Mouse (Mus musculus): ENCODE data around the gene Ceacam16. TPM values are rescaled to one million over a fixed set of nuclear protein-coding genes. Genes with fewer than 3 reads are reported as not detected.
A peak's percentile ranks its signal among the peaks of the same experiment; 100 is the strongest.

Gene Ceacam16
- 0.39 TPM in 1 of 3 replicates, not detected in the others for total RNA-seq (2017)

DNA sequence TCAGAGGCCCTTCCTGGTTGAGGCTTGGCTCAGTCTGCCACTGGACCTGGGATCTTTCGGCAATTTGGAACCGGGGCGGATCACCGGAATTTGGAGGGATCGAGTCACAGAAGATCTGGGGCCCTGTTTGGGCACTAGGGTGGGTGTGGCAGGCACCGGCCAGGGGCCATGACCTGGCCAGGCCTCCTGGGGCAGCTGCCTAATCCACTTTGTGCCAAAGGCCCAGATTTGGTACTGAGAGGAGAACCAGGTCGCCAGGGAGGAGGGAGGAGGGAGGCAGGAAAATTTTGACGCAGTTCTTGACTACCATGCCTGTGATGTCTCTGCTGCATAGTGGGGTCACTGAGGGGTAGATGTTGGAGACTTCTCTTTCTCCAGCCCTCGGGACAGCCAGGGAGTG is at the start of gene Ceacam16:
TSS of gene Ceacam16 (minus strand) at position 101 of the 400 bp plus-strand sequence.
- no peak for ATAC-seq (replicated peaks; ENCODE audit: insufficient number of reproducible peaks, low FRiP score, low TSS enrichment, poor library complexity, severe bottlenecking)

- peak; percentile 93 for ATAC-seq (replicated peaks; ENCODE audit: insufficient number of reproducible peaks, low FRiP score, low TSS enrichment, poor library complexity, severe bottlenecking)
These were observed 49.6 kb upstream of the Ceacam16 start for GRCm38 (mm10) chr7:19910421-19911291.

GRCm38 (mm10) chr7:19889881-19890280 is 28.8 kb upstream of the Ceacam16 start:
- ATAC-seq (replicated peaks; ENCODE audit: insufficient number of reproducible peaks, low FRiP score, low TSS enrichment, poor library complexity, severe bottlenecking) = peak; percentile 67; the same call in 1 of the 2 replicates

DNA sequence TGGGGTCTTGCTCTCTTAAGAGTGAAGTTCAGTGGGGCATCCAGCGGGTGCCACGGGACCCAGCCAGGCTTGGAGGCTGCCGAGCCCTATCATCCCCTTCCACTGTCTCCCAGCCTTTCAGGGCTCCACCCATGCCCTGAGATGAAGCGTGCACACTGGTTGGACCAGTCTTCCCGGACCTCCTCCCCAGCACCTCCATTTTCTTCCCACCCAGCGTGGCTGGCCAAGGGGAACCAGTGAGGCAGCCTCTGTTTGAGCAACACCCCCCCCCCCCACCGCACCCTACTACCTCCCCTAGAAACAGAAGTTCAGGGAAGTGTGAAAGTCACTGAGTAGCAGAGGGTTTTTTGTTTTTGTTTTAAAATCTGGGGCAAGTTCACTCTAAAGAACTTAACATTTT is 26.8 kb upstream of the Ceacam16 start, which contains the start of gene Ceacam19:
TSS of gene Ceacam19 (minus strand) at position 117 of the 400 bp plus-strand sequence.
- peak; percentile 48; the same call in 1 of the 2 replicates for ATAC-seq (replicated peaks; ENCODE audit: insufficient number of reproducible peaks, low FRiP score, low TSS enrichment, poor library complexity, severe bottlenecking)

- ATAC-seq (replicated peaks; ENCODE audit: insufficient number of reproducible peaks, low FRiP score, low TSS enrichment, poor library complexity, severe bottlenecking) = no peak
These were observed 19.7 kb upstream of the Ceacam16 start for GRCm38 (mm10) chr7:19880754-19881153.

DNA sequence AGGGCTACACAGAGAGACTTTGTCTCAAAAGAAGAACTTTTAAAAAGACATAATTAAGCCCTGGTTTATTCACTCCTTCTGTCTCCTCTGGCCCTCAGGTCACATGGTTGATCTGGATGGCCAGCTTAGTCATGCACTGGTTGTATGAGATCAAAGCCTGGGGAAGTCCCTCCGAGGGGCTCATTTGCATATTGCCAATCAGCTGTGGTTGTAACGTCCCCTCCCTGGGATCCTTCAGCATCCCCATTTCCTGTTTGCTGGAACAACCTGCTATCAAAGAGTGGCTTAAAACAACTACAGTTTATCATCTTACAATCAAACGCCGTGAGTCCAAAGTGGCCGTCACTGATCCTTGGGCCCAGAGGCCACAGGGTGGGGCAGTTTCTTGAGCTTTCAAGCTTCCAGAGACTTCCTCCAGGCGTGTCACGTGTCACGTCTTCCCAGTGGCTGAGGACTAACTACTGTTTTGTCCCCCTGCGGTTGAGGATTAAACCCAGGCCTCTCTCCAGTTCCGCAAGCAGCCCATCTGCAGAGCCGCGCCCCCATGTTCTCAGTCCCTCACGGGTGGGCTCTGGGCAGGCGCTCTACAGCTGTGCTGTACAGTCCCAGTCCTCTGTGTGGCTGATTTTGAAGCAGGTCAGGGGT is 15.8 kb upstream of the Ceacam16 start:
- peak; percentile 80 for ATAC-seq (replicated peaks; ENCODE audit: insufficient number of reproducible peaks, low FRiP score, low TSS enrichment, poor library complexity, severe bottlenecking)

- 0 out of 2 replicates have a peak, but pooled peaks have one; percentile 24 for ATAC-seq (replicated peaks; ENCODE audit: insufficient number of reproducible peaks, low FRiP score, low TSS enrichment, poor library complexity, severe bottlenecking)
These were observed 15.0 kb upstream of the Ceacam16 start for GRCm38 (mm10) chr7:19875948-19876682.

DNA sequence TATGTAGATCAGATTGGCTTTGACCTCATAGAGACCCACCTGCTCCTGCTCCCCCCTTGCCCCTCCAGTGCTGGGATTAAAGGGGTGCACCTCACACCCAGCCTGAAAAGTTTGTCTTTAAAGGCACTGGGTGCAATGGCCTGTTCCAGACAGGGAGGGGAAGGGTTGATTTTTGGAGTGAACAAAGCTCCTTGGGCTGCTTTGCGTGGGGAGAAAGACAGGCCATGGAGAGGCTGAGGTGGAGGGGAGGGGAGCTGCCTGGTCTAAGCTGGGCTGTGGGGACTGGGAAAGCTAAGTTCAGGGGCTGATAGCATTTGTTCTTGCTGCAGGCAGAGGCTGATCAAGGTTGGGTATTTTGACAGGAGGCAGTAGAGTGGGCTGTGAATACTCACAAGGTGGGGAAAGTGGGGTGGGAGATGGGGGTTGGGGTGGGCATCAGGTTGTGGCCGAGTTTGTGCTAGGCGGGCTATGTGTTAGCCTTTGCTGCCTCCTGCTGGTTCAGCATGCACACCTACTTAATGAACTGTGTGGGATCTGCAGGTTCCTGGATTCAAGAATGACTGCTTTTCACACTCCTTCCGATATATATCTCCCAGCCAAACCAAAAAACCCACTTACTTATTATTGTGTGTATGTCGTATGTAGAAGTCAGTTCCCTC is 11.0 kb upstream of the Ceacam16 start:
- no peak for ATAC-seq (replicated peaks; ENCODE audit: insufficient number of reproducible peaks, low FRiP score, low TSS enrichment, poor library complexity, severe bottlenecking)

DNA sequence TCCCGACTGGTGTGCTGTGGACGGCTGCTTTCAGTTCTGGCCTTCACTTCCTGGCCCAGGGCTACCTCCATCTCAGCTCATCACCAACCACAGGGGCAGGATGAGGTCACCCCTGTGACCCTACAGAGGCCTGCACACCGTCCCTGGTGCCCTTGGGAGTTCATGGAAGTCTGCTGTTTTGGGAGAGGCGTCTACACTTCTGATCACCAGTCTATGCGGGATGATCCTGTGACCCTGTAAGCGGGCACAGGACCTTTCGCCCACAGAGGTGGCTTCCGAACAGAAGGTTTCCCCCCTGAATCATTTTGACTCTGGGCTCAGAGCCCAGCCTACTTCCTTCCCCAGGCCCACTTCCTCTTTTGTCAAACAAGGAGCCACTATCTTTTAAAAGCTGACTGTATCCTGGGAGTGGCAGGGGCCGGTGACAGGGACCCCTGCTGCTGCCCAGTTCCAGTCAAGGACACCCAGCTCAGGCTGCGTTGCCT is 10.1 kb upstream of the Ceacam16 start:
- peak; percentile 62 for ATAC-seq (replicated peaks; ENCODE audit: insufficient number of reproducible peaks, low FRiP score, low TSS enrichment, poor library complexity, severe bottlenecking)

GRCm38 (mm10) chr7:19867751-19868399 is 6.8 kb upstream of the Ceacam16 start:
- no peak for ATAC-seq (replicated peaks; ENCODE audit: insufficient number of reproducible peaks, low FRiP score, low TSS enrichment, poor library complexity, severe bottlenecking)

DNA sequence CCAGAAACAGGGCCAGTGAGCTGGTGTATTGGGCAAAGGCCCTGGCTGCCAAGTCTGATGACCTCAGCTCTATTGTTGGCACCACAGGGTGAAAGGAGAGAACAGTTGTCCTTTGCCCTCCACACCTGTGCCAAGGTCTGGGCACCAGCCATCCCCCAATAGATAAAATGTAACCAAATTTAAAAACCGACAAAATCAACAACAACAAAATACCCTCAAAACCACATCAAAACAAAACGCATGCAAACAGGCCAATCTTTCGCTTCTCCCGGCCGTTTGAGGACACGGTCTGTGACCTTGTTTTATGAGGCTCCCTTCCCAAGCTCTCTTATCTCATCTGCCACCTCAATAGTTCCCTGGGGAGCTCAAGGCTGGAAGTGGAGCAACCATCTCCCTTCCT is 5.4 kb upstream of the Ceacam16 start:
- no peak for ATAC-seq (replicated peaks; ENCODE audit: insufficient number of reproducible peaks, low FRiP score, low TSS enrichment, poor library complexity, severe bottlenecking)

- ATAC-seq (replicated peaks; ENCODE audit: insufficient number of reproducible peaks, low FRiP score, low TSS enrichment, poor library complexity, severe bottlenecking) = no peak
These were observed 4.3 kb upstream of the Ceacam16 start for GRCm38 (mm10) chr7:19865246-19866036.

DNA sequence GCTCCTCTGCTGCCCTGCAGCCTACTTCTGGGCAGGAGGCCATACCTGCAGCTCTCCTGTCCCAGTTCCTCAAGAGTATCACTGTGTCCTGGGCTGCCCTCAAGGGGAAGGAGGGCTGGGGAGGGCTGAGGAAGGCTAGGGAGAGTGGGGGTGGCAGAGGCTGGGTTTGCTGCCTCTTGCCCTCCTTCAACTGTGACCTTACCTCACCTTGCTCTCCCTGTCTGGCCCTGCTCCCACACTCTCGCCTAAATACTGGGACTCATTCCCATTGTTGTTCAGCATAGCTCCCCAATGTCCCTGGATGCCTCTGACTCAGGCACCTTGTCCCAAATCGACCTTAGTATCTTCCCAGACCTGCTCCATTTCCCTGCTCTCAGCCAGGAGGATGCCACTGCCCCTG is 3.1 kb upstream of the Ceacam16 start:
- ATAC-seq (replicated peaks; ENCODE audit: insufficient number of reproducible peaks, low FRiP score, low TSS enrichment, poor library complexity, severe bottlenecking) = no peak

DNA sequence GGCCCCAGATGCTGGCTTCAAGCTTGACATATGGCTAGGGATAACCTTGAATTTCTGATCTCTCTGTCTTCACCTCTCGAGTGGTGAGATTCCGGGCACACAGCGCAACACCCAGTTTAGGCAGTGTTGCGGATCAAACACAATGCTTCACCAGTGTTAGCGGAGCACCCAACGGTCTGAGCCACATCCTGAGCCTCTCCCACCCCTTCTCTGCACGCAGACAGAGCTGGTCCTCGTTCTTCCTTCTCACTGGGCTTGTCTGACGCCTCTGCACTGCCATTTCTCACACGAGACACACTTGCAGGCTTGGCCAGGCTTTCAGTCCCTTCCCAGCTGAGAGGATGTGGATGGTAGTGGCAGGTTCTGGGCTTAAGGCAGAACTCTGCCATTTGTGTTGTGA is 1.4 kb downstream of the Ceacam16 start:
- no peak for ATAC-seq (replicated peaks; ENCODE audit: insufficient number of reproducible peaks, low FRiP score, low TSS enrichment, poor library complexity, severe bottlenecking)

GRCm38 (mm10) chr7:19856283-19856682 is 4.8 kb downstream of the Ceacam16 start:
- ATAC-seq (replicated peaks; ENCODE audit: insufficient number of reproducible peaks, low FRiP score, low TSS enrichment, poor library complexity, severe bottlenecking) = no peak

DNA sequence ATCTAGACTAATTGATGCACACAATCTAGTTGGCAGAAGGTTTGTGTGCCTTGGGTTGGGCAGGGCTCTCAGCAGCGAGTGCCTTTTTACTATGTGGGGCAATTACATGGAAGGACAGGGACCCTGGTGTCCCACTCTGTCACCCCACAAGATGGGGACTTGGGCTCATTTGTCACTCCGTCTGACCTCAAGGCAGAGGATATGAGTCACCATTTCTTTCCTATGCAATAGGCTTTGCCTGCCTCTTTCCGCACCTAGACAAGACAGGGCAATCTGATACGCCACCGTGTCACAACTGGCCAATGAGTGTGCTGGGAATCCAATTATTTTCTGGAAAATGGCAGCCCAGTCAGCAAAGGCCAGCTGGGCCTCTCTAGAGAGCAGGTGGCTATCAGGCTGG is 5.4 kb downstream of the Ceacam16 start:
- no peak for ATAC-seq (replicated peaks; ENCODE audit: insufficient number of reproducible peaks, low FRiP score, low TSS enrichment, poor library complexity, severe bottlenecking)

DNA sequence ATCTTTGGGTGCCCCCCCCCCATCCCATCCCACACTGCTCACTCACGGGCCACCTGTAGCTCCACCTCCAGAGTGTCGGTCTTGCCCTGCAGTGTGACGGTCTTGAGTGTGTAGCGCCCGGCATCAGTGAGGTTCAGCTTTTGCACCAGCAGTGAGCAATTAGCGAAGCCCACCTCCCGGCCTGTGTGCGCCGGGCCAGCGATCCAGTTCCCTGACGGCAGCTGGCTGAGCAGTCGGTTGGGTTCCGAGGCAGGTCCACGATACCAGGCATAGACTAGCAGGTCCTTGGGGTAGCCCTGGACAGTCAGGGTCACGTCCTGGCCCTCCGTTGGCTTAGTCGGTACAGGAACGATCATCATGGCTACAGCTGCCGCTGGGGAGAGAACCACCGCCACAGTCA is 7.6 kb downstream of the Ceacam16 start:
- no peak for ATAC-seq (replicated peaks; ENCODE audit: insufficient number of reproducible peaks, low FRiP score, low TSS enrichment, poor library complexity, severe bottlenecking)

All from monocyte, adult 5-6 weeks (primary cell).